In genomic region chr14:122068801-122069695, GRCm38 (mm10) we compare ENCODE assay signal across 16 mouse cellular contexts. TPM values are rescaled to one million over a fixed set of nuclear protein-coding genes. Genes with fewer than 3 reads are reported as not detected.
DNase-seq lines count a peak whose midpoint lies in the region; ATAC-seq and TF ChIP-seq lines count a peak whose summit lies in the region.
"Had no signal": no experiment of that assay in that cellular context is flagged by ENCODE, and none has a peak within 500 bp of the region (broad histone marks: within the 10 kb centered on the region; RNA-seq: fewer than 3 reads in every experiment).

No protein-coding gene starts in this region.

- peaks cover 13% of the 10 kb centered on the region for H3K4me1 ChIP-seq in liver, embryonic 13.5 days (replicated peaks)
- H3K4me1 ChIP-seq in liver, embryonic 11.5 days (replicated peaks; ENCODE audit: control insufficient read depth, insufficient read depth, low read length): peaks cover 8% of the 10 kb centered on the region; the same call in 1 of the 2 replicates
- peaks cover 21% of the 10 kb centered on the region for H3K4me1 ChIP-seq in heart, embryonic 12.5 days (replicated peaks)
- H3K4me1 ChIP-seq: embryonic facial prominence, embryonic 15.5 days; forebrain, embryonic 15.5 days had no signal

- H3K27me3 ChIP-seq in liver, embryonic 13.5 days: no peaks in the 10 kb centered on the region
- H3K27me3 ChIP-seq in liver, embryonic 11.5 days (replicated peaks; ENCODE audit: control insufficient read depth, insufficient read depth, low read length): no peaks in the 10 kb centered on the region
- peaks cover 83% of the 10 kb centered on the region for H3K27me3 ChIP-seq in heart, embryonic 12.5 days (replicated peaks)
- H3K27me3 ChIP-seq in myocyte (ENCODE audit: control insufficient read depth, insufficient read depth, insufficient read length): no peaks in the 10 kb centered on the region
- H3K27me3 ChIP-seq: embryonic facial prominence, embryonic 15.5 days; forebrain, embryonic 15.5 days had no signal

- no peak overlapping the region for H3ac ChIP-seq in myocyte (ENCODE audit: control insufficient read depth, insufficient read length)

- 43% methylated on average over 11 of the region's 11 CpGs for WGBS in liver, embryonic 13.5 days (ENCODE audit: insufficient replicate concordance)
- 52% methylated on average over 11 of the region's 11 CpGs for WGBS in liver, embryonic 11.5 days
- WGBS in heart, embryonic 12.5 days: 14% methylated on average over 11 of the region's 11 CpGs

- H3K36me3 ChIP-seq in liver, embryonic 13.5 days: no peaks in the 10 kb centered on the region
- no peaks in the 10 kb centered on the region for H3K36me3 ChIP-seq in liver, embryonic 11.5 days (ENCODE audit: control insufficient read depth, insufficient read depth, low read length)
- H3K36me3 ChIP-seq in heart, embryonic 12.5 days: no peaks in the 10 kb centered on the region
- no peaks in the 10 kb centered on the region for H3K36me3 ChIP-seq in myocyte (ENCODE audit: control insufficient read depth, insufficient read depth)
- H3K36me3 ChIP-seq: embryonic facial prominence, embryonic 15.5 days; forebrain, embryonic 15.5 days had no signal

- no peaks in the 10 kb centered on the region for H3K79me2 ChIP-seq in myocyte (ENCODE audit: control insufficient read depth, insufficient read depth)

- no peak overlapping the region for H3K4me2 ChIP-seq in liver, embryonic 13.5 days
- no peak overlapping the region for H3K4me2 ChIP-seq in liver, embryonic 11.5 days
- peak overlapping the region; percentile 24 for H3K4me2 ChIP-seq in heart, embryonic 12.5 days
- peak overlapping the region; percentile 24 for H3K4me2 ChIP-seq in myocyte (ENCODE audit: low read depth)
- H3K4me2 ChIP-seq: embryonic facial prominence, embryonic 15.5 days; forebrain, embryonic 15.5 days had no signal

- TF ChIP-seq CTCF in brain, embryonic 14.5 days (IDR thresholded peaks at IDR 0.05; ENCODE audit: borderline replicate concordance, extremely low read depth, insufficient read depth, insufficient read length): no peak

- TF ChIP-seq POLR2A in brain, embryonic 14.5 days (IDR thresholded peaks at IDR 0.05; ENCODE audit: borderline replicate concordance, extremely low read depth, insufficient read depth, insufficient read length, poor library complexity, severe bottlenecking): no peak
- no peak for TF ChIP-seq POLR2A in myocyte (IDR thresholded peaks at IDR 0.05; ENCODE audit: insufficient read length, low read depth)

- H3K9ac ChIP-seq in liver, embryonic 13.5 days: no peak overlapping the region
- no peak overlapping the region for H3K9ac ChIP-seq in liver, embryonic 11.5 days (ENCODE audit: low read depth, low read length)
- no peak overlapping the region for H3K9ac ChIP-seq in heart, embryonic 12.5 days
- H3K9ac ChIP-seq: embryonic facial prominence, embryonic 15.5 days; forebrain, embryonic 15.5 days had no signal

- ATAC-seq in liver, embryonic 13.5 days (ENCODE audit: low read depth): 0 out of 2 replicates have a peak, but pooled peaks have one; percentile 22
- no peak for ATAC-seq in liver, embryonic 11.5 days (replicated peaks; ENCODE audit: low FRiP score)
- ATAC-seq in heart, embryonic 12.5 days (ENCODE audit: insufficient number of reproducible peaks, low FRiP score): peak; percentile 65
- ATAC-seq in megakaryocyte, adult 5-6 weeks (ENCODE audit: poor library complexity, severe bottlenecking): no peak
- ATAC-seq: forebrain, embryonic 15.5 days; inflammation-experienced regulatory T-cells, adult 6 months had no signal

- no peak overlapping the region for H3K27ac ChIP-seq in liver, embryonic 13.5 days
- no peak overlapping the region for H3K27ac ChIP-seq in liver, embryonic 11.5 days (ENCODE audit: low read depth, low read length)
- 0 out of 2 replicates have a peak overlapping the region, but pooled peaks have one; percentile 13 for H3K27ac ChIP-seq in heart, embryonic 12.5 days (ENCODE audit: poor library complexity, severe bottlenecking)
- H3K27ac ChIP-seq: embryonic facial prominence, embryonic 15.5 days; forebrain, embryonic 15.5 days had no signal

- no peak for DNase-seq in liver, embryonic 13.5 days
- no peak for DNase-seq in liver, embryonic 11.5 days (ENCODE audit: low spot score)
- peak; percentile 3 for DNase-seq in brain, embryonic 14.5 days (ENCODE audit: low read depth)
- DNase-seq in ovary, postnatal 36 days (ENCODE audit: low spot score): no peak
- DNase-seq in urinary bladder, postnatal 25 days (ENCODE audit: low spot score): no peak
- DNase-seq: cerebellum, postnatal 14 days; thymus, postnatal 4 days had no signal

- H3K9me3 ChIP-seq in liver, embryonic 13.5 days (replicated peaks): no peaks in the 10 kb centered on the region
- no peaks in the 10 kb centered on the region for H3K9me3 ChIP-seq in liver, embryonic 11.5 days (ENCODE audit: control insufficient read depth, low read length)
- H3K9me3 ChIP-seq in heart, embryonic 12.5 days (replicated peaks): no peaks in the 10 kb centered on the region
- H3K9me3 ChIP-seq: embryonic facial prominence, embryonic 15.5 days; forebrain, embryonic 15.5 days had no signal

- no peak overlapping the region for H3K4me3 ChIP-seq in liver, embryonic 13.5 days (replicated peaks)
- no peak overlapping the region for H3K4me3 ChIP-seq in liver, embryonic 11.5 days (ENCODE audit: low read depth, low read length)
- no peak overlapping the region for H3K4me3 ChIP-seq in heart, embryonic 12.5 days
- no peak overlapping the region for H3K4me3 ChIP-seq in myocyte
- H3K4me3 ChIP-seq: embryonic facial prominence, embryonic 15.5 days; forebrain, embryonic 15.5 days had no signal

TF ChIP-seq in myocyte, 11 proteins besides CTCF, POLR2A, EP300 and RAD21:
- TF ChIP-seq MYOD1 (IDR thresholded peaks at IDR 0.05; ENCODE audit: control insufficient read depth in 1 of 3, insufficient read length in 2 of 3, low read depth in 2 of 3): no peak
- TF ChIP-seq CEBPB (IDR thresholded peaks at IDR 0.05; ENCODE audit: insufficient read depth, poor library complexity, severe bottlenecking): no peak
- no peak for TF ChIP-seq E2F4 (IDR thresholded peaks at IDR 0.05; ENCODE audit: insufficient read depth)
- TF ChIP-seq MAX (IDR thresholded peaks at IDR 0.05; ENCODE audit: low read depth): no peak
- TF ChIP-seq TCF12 (IDR thresholded peaks at IDR 0.05; ENCODE audit: insufficient read depth, poor library complexity, severe bottlenecking): no peak
- no peak for TF ChIP-seq POLR2AphosphoS2 (IDR thresholded peaks at IDR 0.05; ENCODE audit: insufficient read length, low read depth)
- no peak for TF ChIP-seq SRF (IDR thresholded peaks at IDR 0.05; ENCODE audit: control insufficient read depth, insufficient read length, low read depth)
- no peak for TF ChIP-seq USF1 (IDR thresholded peaks at IDR 0.05; ENCODE audit: low read depth)
- no peak for TF ChIP-seq MYOG (IDR thresholded peaks at IDR 0.05; ENCODE audit: control insufficient read depth in 1 of 3, insufficient read depth in 1 of 3, insufficient read length in 2 of 3, low read depth in 2 of 3)
- no peak for TF ChIP-seq TCF3 (IDR thresholded peaks at IDR 0.05; ENCODE audit: insufficient read length, low read depth)
- no peak for TF ChIP-seq REST (IDR thresholded peaks at IDR 0.05; ENCODE audit: insufficient read depth, insufficient read length)

RNA-seq across cellular contexts. Expression of gene Timm8a2, which starts 34.6 kb away (rescaled TPM):
- polyA plus RNA-seq in liver, embryonic 13.5 days (2015; fragmentation: Nextera tagmentation; extraction: Ambion mirVana): not detected in 2 replicates
- polyA plus RNA-seq in liver, embryonic 11.5 days (2014; fragmentation: Nextera tagmentation; extraction: Ambion mirVana): not detected in 2 replicates
- polyA plus RNA-seq in brain, embryonic 14.5 days (2012; rRNA removed): 0.18 and 0.22 TPM in 2 replicates
- not detected in 2 replicates for polyA plus RNA-seq in heart, embryonic 12.5 days (2016; fragmentation: Nextera tagmentation; extraction: Ambion mirVana)
- not detected for polyA plus RNA-seq in myocyte (2012; fragmentation: generic; extraction: Trizol)
- not detected in 2 replicates for total RNA-seq in megakaryocyte, adult 5-6 weeks (2015)
- 0.18 TPM in 1 of 2 replicates, not detected in the other for total RNA-seq in megakaryocyte, adult 5-6 weeks (2017)
- total RNA-seq: granulocyte monocyte progenitor cell, adult 5-6 weeks; monocyte, adult 5-6 weeks had no signal
- polyA plus RNA-seq: embryonic facial prominence, embryonic 15.5 days; forebrain, embryonic 15.5 days; inflammation-experienced regulatory T-cells, adult 6 months; liver, embryonic 16.5 days had no signal

RNA-seq across cellular contexts. Expression of gene Tm9sf2, which starts 37.8 kb away (rescaled TPM):
- 77.9 and 99.1 TPM in 2 replicates for polyA plus RNA-seq in liver, embryonic 13.5 days (2015; fragmentation: Nextera tagmentation; extraction: Ambion mirVana)
- 120 and 138 TPM in 2 replicates for polyA plus RNA-seq in liver, embryonic 11.5 days (2014; fragmentation: Nextera tagmentation; extraction: Ambion mirVana)
- polyA plus RNA-seq in brain, embryonic 14.5 days (2012; rRNA removed): 64.7 and 85.3 TPM in 2 replicates
- 144 and 147 TPM in 2 replicates for polyA plus RNA-seq in heart, embryonic 12.5 days (2016; fragmentation: Nextera tagmentation; extraction: Ambion mirVana)
- 64.1 TPM for polyA plus RNA-seq in myocyte (2012; fragmentation: generic; extraction: Trizol)
- 93.2 and 94.6 TPM in 2 replicates for total RNA-seq in megakaryocyte, adult 5-6 weeks (2015)
- total RNA-seq in megakaryocyte, adult 5-6 weeks (2017): 115 and 117 TPM in 2 replicates

Comparison
In these comparisons a context has a peak if more than half of its experiments do, and no peak if none do; other contexts are left out.
1. ATAC-seq: peak in liver, embryonic 13.5 days (single experiment) and heart, embryonic 12.5 days (single experiment); none in liver, embryonic 11.5 days (single experiment) and megakaryocyte, adult 5-6 weeks (single experiment).
2. H3K4me2 ChIP-seq: peak in heart, embryonic 12.5 days (single experiment) and myocyte (single experiment); none in liver, embryonic 13.5 days (single experiment) and liver, embryonic 11.5 days (single experiment).